Mouse (Mus musculus) heart, adult 2 months (tissue): ENCODE measurements around the gene F2rl1. TPM values are rescaled to one million over a fixed set of nuclear protein-coding genes. Genes with fewer than 3 reads are reported as not detected.

ENCODE experiments used
- DNase-seq, 2 experiments: peaks; one replicate each; pipeline ENCODE4 v3.0.0; 2021
- H3K27ac ChIP-seq: fragments of 200-600 bp; 2 replicates; pipeline ENCODE4 v1.8.1; 2022
- H3K27me3 ChIP-seq: fragments of 200-500 bp; 2 replicates; pipeline ENCODE4 v1.6.1; 2012; ENCODE audit warnings: mild to moderate bottlenecking, low read length, inconsistent platforms, mixed read lengths; ENCODE audit not compliant: control insufficient read depth, insufficient read depth
- H3K36me3 ChIP-seq: fragments of 200-500 bp; 2 replicates; pipeline ENCODE4 v1.6.1; 2012; ENCODE audit warnings: low read length, inconsistent platforms; ENCODE audit not compliant: control insufficient read depth, insufficient read depth
- H3K4me1 ChIP-seq: fragments of 200-500 bp; 2 replicates; pipeline ENCODE4 v1.6.1; 2011; ENCODE audit warnings: low read length; ENCODE audit not compliant: control insufficient read depth, insufficient read depth
- H3K4me3 ChIP-seq: fragments of 200-600 bp; 2 replicates; pipeline ENCODE4 v1.8.1; 2022
- H3K79me2 ChIP-seq: fragments of 200-500 bp; replicated peaks from 2 replicates; pipeline ENCODE4 v1.6.1; 2012; ENCODE audit warnings: mild to moderate bottlenecking, inconsistent platforms, low read length, moderate library complexity, mixed read lengths; ENCODE audit not compliant: control insufficient read depth, insufficient read depth
- H3K9ac ChIP-seq: fragments of 200-500 bp; 2 replicates; pipeline ENCODE4 v1.6.1; 2012; ENCODE audit warnings: low read depth, mild to moderate bottlenecking, control low read depth, inconsistent platforms, low read length, mixed read lengths
- CTCF ChIP-seq: fragments of 200-600 bp; IDR thresholded peaks from 2 replicates; pipeline ENCODE4 v1.8.1; 2022; ENCODE audit warnings: antibody characterized with exemption, mild to moderate bottlenecking, moderate library complexity
- EP300 ChIP-seq: fragments of 200-500 bp; IDR thresholded peaks from 2 replicates; pipeline ENCODE4 v1.6.1; 2011; ENCODE audit warnings: low read depth, low read length, control low read depth; ENCODE audit not compliant: insufficient read depth
- POLR2A ChIP-seq: fragments of 200-500 bp; IDR thresholded peaks from 2 replicates; pipeline ENCODE4 v1.6.1; 2011; ENCODE audit warnings: mild to moderate bottlenecking, low read depth, low read length, control low read depth; ENCODE audit not compliant: insufficient read depth
- WGBS: fragments of 180-500 bp; shearing (Covaris S2); methylation state at CpG from one replicate; pipeline ENCODE4 v1.1.7; 2018; 5-methylcytosine and 5-hydroxymethylcytosine counted together
- intact Hi-C: fragments of 180-260 bp; cut with DNase I; formaldehyde crosslinking; loops from one replicate; pipeline ENCODE4 v1.15.1; 2025
- polyA plus RNA-seq: library from polyadenylated mRNA; depleted of rRNA; stranded (reverse); fragments of >200 nt; gene quantifications from 2 replicates; pipeline ENCODE4 v1.2.3, GENCODE M21; 2012
- total RNA-seq, 2 experiments: library from RNA; stranded (reverse); gene quantifications; 2 replicates each; pipeline ENCODE4 v1.2.3; 2021

F2rl1 gene
- total and polyA plus RNA-seq, 3 experiments: 0.41 to 1.2 (median 0.63) TPM

GRCm38 (mm10) chr13:95514756-95515155 is 10.3 kb downstream of the F2rl1 start:
- H3K36me3 ChIP-seq: no peaks in the 10 kb centered on the region
- 47% methylated on average over 4 of the region's 4 CpGs for WGBS
- TF ChIP-seq POLR2A (no peak), CTCF (no peak), EP300 (no peak)
- no peaks in the 10 kb centered on the region for H3K79me2 ChIP-seq
- no peak overlapping the region for H3K9ac ChIP-seq
- intact Hi-C loops: no loop called here
- H3K4me3 ChIP-seq: no peak overlapping the region
- no peak for DNase-seq
- H3K27me3 ChIP-seq: no peaks in the 10 kb centered on the region
- no peaks in the 10 kb centered on the region for H3K4me1 ChIP-seq
- H3K27ac ChIP-seq: no peak overlapping the region

DNA sequence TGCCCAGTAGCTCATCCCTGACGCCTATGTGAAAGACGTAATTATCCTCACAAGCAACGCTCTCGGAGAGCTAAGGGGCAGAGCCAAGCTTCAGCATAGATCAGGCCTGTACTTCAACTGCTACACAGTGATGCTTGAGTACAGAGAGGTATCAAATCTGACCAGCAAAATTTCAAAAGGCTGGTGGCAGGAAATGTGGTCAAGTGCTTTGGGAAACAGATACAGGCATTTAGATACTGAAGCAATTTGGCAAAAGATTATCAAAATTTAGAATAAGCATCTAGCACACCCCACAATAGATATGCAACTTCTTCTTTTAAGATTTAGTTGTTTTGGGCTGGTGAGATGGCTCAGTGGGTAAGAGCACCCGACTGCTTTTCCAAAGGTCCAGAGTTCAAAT is 15.0 kb downstream of the F2rl1 start:
- no peak overlapping the region for H3K27ac ChIP-seq
- H3K27me3 ChIP-seq: no peaks in the 10 kb centered on the region
- H3K79me2 ChIP-seq: no peaks in the 10 kb centered on the region
- H3K4me3 ChIP-seq: no peak overlapping the region
- H3K9ac ChIP-seq: no peak overlapping the region
- intact Hi-C loops: no loop called here
- H3K4me1 ChIP-seq: no peaks in the 10 kb centered on the region
- 96% methylated on average over 5 of the region's 5 CpGs for WGBS
- no peak for TF ChIP-seq CTCF
- no peak for TF ChIP-seq POLR2A
- TF ChIP-seq EP300: no peak
- DNase-seq: no peak
- no peaks in the 10 kb centered on the region for H3K36me3 ChIP-seq

DNA sequence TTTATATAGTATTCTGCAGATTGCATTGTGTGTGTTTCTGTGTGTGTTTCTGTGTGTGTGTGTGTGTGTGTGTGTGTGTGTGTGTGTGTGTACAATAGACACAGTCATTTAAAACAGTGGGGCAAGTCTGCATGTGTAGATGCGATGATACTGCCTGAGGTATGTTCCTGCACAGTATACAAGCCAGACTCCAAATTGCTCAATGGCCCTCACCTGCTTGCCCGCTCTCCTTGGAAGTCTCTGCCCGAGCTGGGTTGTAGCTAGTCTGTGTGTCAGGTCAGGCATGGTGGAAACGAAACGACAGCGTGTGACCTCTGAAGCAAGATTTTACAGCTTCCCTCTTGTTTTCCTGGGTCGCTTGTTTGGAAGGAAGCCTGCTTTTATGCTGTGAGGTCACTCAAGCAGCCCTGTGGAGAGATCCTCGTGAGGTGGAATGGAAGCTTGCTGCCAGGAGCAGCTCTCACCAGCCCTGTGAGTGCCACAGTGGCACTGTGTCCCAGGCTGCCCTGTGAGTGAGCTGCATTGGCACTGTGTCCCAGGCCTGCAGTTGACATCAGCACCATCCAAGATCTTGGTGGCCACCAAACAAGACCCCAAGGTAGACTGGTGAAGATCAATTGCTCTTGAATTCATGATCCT is 21.6 kb downstream of the F2rl1 start:
- 69% methylated on average over 8 of the region's 8 CpGs for WGBS

GRCm38 (mm10) chr13:95496601-95497000 is 28.4 kb downstream of the F2rl1 start:
- Histone ChIP-seq H3K27me3 (no peaks in the 10 kb centered on the region), H3K79me2 (no peaks in the 10 kb centered on the region), H3K4me1 (peaks cover 5% of the 10 kb centered on the region), H3K27ac (no peak overlapping the region), H3K4me3 (no peak overlapping the region), H3K9ac (no peak overlapping the region), H3K36me3 (no peaks in the 10 kb centered on the region)
- intact Hi-C loops: no loop called here
- DNase-seq: no peak
- WGBS: 95% methylated on average over 3 of the region's 3 CpGs
- TF ChIP-seq EP300: no peak

More for the DNA sequence above, 21.6 kb downstream of the F2rl1 start:
- Histone ChIP-seq H3K4me1 (no peaks in the 10 kb centered on the region; the same call in 1 of the 2 replicates), H3K27me3 (no peaks in the 10 kb centered on the region), H3K36me3 (no peaks in the 10 kb centered on the region), H3K27ac (no peak overlapping the region), H3K9ac (no peak overlapping the region), H3K4me3 (no peak overlapping the region), H3K79me2 (no peaks in the 10 kb centered on the region)
- TF ChIP-seq POLR2A: no peak
- no peak for TF ChIP-seq EP300
- TF ChIP-seq CTCF: no peak
- intact Hi-C loops: no loop called here
- no peak for DNase-seq

GRCm38 (mm10) chr13:95494812-95495211 is 30.2 kb downstream of the F2rl1 start:
- Histone ChIP-seq H3K4me1 (peaks cover 5% of the 10 kb centered on the region), H3K9ac (no peak overlapping the region), H3K79me2 (no peaks in the 10 kb centered on the region), H3K4me3 (no peak overlapping the region), H3K27ac (no peak overlapping the region), H3K36me3 (no peaks in the 10 kb centered on the region), H3K27me3 (no peaks in the 10 kb centered on the region)
- 62% methylated on average over 8 of the region's 8 CpGs for WGBS
- intact Hi-C loops: no loop called here
- TF ChIP-seq POLR2A: no peak
- no peak for TF ChIP-seq CTCF
- TF ChIP-seq EP300: no peak
- DNase-seq: no peak

DNA sequence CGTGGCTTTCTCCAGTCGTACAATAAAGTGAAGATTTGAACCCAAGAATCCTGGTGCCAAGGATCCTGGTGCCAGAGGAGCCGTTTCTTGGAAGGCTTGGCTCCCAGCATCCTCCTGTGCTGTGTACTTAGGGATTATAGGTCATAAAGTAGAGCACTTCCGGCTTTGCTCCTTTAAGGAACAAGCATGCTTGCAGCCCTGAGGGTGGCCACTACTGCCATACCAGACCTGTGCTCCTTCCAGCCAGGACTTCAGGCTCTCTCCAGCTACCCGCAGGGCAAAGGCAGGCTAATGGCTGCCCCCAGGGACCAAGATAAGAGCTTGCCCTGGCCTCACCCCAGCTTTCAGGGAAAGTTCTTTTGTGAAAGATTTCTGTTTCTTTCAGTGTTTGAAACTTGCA is 31.7 kb downstream of the F2rl1 start:
- TF ChIP-seq CTCF: no peak
- intact Hi-C loops: no loop called here
- H3K9ac ChIP-seq: no peak overlapping the region
- no peak overlapping the region for H3K4me3 ChIP-seq
- H3K79me2 ChIP-seq: no peaks in the 10 kb centered on the region
- DNase-seq: no peak
- H3K36me3 ChIP-seq: no peaks in the 10 kb centered on the region
- no peak overlapping the region for H3K27ac ChIP-seq
- peaks cover 5% of the 10 kb centered on the region for H3K4me1 ChIP-seq
- no peaks in the 10 kb centered on the region for H3K27me3 ChIP-seq
- WGBS: 60% methylated on average over 5 of the region's 5 CpGs
